Mouse (Mus musculus): Measurements from ENCODE around the gene Zbtb38.

Zbtb38 gene

DNA sequence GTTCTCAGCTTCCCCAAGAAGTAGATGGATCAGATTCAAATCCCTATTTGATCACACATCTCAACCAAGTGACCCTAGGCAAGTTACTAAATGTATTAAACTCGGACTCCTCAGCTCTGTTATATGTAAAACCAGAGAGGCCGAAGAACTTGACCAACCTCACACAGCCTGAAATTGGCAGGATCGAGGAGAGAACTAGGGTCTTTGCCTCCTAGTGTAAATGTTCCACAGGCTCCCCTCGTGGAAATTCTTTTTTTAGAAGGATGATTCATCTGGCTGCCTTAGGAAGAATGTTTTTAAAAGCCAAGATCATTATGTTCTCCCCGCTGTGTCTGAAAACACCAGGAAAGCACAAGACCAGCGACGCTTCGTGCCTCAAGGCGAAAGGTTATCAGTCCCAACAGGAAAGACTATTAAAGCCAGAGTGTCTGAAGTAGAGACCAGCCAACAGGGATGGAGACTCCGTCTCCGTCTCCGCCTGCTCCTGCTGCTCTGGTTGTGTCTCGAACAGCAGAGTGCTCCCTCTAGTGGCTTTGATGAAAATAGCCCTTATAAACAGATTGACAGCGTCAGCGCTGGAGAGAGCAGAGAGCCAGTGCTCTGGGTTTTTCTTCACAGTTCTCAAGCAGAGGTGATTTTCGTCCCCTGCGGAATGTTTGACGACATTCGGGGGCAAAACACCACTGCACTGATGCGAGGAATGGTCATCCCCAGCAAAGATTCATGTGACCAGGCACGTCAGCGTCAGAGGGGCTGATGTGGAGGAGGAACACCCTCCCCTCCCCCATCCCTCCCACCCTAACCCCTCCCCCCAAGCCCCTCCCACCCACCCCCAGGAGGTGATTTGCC lies 6.3 kb upstream of the Zbtb38 start:
- DNase-seq (ENCODE audit: low read depth, low spot score): peak; percentile 75

DNA sequence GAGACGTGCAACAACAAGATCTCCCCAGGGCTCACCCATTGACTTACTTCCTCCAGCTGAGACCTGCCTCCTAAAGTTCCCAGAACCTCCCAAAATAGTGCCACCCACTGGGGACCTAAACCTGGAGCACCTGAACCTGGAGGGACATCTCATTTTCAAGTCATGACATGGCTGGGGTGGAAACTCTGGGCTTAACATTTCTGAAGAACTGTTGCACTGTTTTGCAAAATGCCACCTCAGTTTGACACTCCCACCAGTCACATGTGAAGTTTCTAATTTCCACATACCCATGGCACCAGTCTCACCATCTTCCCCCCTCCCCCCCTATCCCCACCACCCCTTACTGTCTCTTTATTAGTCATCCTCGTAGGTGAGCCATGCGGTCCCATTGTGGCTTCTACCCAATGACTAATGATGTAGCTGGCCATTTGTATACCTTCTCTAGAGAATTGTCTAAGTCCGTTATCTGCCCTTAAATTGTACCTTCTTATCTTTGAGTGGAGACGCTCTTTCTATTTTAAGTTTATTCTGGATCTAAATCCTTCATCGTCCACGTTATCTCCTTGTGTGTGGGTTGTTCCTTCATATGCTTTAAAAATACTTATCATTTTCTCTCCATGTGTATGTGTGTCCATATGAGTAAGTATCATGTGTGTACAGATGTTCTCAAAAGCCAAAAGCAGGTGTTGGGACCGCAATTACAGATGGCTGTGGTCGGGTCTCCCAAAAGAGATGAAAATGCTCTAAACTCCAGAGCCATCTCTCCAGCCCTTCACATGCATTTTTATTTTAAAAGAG lies 4.2 kb upstream of the Zbtb38 start:
- DNase-seq (ENCODE audit: low read depth, low spot score): no peak

DNA sequence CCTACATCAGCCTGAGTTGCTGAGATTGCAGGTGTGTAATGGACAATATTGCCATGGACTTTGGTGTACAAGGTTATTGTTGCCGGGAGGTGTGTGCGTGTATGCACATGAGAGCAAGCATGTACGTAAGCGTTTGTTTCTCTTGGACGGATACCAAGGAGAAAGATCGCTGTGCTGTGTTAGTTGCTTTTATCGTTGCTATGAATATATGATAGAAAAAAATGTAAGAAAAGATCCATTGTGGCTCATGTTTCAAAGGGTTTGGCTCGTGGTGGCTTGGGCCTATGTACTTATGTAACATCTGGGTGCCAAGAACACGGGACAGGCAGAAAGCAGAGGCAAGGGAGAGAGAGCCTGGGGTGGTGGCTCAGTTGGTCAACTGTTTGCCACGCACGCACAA lies 3.1 kb upstream of the Zbtb38 start:
- no peak for DNase-seq (ENCODE audit: low read depth, low spot score)

DNA sequence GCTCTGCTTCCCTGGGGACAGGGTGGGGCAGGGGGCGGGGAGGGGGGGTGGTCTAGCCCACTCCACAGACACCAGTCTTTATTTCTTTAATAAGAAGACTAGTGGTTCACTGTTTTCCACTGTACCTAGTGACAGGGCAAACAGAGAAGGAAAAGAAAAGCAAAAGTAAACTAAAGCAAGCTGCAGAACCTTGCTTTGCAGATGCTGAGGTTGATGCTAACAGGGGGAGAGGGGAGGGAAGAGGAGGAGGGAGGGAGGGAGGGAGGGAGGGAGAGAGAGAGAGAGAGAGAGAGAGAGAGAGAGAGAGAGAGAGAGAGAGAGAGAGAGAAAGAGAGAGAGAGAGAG lies 2.0 kb upstream of the Zbtb38 start:
- DNase-seq (ENCODE audit: low read depth, low spot score): no peak

DNA sequence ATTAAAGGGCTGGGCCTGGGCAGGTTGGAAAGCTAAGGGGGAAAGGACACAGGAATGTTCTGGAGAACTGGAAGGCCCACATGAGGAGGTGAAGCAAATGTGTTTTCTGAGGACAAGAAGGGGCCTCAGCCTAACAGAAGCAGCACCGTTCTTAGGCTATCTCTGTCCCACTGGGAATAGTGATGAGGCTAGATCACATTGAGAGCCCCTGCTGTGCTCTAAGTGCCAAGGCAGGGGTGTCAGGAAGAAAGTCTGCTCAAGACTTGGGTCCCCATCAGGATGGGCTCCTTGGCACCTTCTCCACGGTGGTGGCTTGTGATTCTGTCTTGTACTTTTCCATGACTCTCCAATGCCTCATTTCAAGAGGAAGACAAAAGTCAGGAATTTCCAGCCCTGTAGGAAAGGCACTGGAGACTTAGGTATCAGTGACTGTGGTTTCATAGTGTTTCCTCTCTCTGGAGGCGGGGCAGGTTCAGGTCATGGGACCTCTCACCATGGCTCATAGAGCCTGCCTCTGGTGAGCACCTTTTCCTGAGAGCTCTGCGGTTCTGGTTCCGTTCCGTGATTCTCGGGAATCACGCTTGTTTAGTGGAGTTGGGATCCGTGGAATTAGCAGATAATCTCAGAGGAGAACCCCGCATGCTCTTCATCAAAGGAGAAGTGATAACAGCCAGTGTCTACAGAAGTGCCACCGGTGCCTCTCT lies 1.4 kb upstream of the Zbtb38 start:
- no peak for DNase-seq (ENCODE audit: low read depth, low spot score)

DNA sequence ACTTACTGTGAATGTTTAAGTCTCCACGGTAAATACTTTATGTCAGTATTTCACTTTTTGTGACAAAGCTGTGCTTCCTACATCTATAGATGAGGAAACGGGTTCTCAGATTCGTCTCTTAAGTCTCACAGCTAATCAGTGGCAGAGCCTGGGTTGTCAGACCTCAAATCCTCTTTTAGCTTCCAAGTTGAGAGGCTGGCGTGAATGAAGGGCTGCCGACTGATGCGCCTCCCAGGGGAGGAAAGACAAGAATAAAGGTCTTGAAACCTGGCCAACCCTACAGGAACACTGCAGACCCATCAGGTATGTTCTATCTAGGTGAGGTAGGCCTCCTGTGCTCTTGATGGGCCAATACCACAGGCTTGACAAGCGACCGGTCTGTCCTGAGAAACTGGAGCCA lies 761 bp upstream of the Zbtb38 start:
- DNase-seq (ENCODE audit: low read depth, low spot score): no peak

DNA sequence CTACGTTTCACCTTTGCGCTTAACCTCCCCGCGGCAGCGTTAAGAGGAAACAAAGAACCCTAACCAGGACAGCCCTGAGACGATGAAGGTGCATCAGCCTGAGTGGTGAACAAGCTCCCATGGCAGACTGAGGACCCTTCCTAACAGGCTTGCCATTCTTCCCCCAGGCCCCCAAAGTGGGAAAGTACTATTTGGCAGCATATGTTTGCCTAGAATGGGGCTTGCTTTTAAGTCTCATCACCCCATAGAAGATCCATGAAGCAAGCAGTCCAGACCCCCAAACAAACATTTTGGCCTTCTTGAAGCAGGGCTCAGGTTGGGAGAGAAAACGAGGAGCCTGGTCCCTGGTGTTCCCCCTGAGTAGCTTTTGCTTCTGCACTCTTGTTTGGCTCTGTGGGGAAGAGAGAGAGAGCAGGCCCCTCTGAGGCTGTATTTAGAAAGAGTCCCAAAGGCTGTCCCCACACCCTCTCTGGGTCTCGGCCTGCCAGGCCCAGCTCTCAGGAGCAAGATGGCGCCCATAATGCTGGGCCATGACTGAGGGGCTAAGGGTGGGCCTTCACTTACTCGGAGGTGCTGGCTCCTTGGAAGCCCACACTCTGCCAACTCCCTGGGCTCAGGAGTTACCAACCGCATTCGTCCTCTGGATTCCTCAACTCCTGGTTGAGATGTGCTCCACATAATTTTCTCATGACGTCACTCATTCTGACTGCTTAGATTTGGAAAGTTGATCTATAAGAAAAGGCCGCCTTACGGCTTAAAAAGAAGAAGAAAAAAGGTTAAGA lies 619 bp downstream of the Zbtb38 start:
- DNase-seq (ENCODE audit: low read depth, low spot score): no peak

DNA sequence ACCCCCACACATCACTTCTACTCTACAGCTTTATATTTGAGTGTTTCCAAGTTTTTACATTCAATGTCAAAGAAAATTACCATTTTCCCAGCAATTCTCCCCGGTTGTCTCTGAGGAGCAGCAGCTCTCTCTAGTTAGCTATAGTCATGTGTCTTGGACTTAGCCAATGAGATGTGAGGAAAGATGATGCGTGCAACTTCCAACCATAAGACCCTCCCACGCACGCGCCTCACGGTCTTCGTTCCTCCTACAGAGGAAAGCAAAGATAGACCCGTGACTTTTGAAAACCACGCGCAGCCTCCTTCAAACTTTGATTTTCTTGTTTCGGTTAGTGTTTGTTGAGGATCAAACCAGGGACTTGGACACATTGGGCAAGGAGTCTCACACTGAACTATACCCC lies 2.0 kb downstream of the Zbtb38 start:
- DNase-seq (ENCODE audit: low read depth, low spot score): no peak

DNA sequence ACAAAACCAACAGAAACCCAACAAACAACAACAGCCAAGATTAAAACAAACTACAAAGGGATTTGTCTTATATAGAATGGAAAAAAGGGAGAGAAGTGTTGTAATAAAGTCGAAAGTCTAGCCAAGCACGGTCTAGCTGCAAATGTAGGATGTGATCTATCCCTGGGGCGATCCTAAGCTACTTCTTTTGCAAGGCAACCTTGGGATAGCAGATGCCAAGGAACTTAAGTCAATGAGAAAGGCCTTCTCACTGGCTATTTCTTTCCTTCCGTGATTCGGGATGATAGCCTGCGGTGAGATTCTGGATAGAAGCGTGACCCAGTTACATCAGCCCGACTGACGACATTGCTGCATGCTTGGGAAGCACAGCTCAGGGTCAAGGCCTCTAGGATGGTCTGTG lies 6.1 kb downstream of the Zbtb38 start:
- no peak for DNase-seq (ENCODE audit: low read depth, low spot score)

DNA sequence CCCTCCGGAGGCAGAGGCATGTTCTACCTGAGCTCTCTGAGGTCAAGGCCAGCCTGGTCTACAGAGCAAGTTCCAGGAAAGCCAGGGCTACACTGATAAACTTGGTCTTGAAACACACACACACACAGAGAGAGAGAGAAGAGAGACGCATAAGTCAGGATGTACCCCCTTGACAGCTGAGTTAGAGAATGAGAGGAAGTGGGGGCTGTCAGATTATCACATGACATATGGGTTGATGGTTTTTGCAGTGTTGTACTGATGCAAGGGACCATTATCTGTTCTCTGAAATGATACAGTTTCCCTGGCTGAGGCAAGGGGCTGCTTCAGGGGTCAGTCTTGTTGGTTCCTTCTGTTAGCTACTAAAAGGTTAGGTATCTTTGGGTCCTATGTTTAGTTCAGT lies 7.7 kb downstream of the Zbtb38 start:
- no peak for DNase-seq (ENCODE audit: low read depth, low spot score)

DNA sequence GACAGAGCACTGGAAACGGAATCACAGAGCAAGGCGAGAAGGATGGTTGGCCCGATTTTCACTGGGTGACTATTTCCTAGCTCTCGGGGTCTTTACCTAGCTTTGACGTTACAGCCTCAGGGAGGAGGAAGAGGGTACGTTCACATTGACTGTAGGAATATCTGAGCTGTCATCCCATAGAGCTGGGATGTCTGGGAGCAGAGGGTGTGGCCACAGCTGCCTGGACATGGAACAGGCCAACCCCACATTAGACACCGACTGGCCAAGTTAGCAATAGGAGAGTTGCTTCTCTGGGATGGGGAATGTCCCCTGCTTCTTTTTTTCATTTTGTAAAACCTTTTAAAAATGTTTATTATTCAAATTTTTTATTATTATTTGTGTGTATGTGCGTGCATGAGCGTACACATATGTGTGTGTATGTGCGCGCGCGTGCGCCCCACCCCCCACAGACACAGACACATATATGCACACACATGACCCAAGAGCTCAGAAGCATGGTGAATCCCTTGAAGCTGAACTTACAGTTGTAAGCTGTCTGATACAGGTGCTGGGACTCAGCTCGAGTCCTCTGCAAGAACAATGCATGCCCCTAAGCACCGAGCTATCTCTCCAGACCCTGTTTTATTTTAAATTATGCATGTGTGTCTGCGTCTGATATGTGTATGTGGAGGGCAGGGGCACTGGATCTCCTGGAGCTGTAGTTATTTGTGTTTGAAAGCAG lies 11.1 kb downstream of the Zbtb38 start:
- DNase-seq (ENCODE audit: low read depth, low spot score): no peak

DNA sequence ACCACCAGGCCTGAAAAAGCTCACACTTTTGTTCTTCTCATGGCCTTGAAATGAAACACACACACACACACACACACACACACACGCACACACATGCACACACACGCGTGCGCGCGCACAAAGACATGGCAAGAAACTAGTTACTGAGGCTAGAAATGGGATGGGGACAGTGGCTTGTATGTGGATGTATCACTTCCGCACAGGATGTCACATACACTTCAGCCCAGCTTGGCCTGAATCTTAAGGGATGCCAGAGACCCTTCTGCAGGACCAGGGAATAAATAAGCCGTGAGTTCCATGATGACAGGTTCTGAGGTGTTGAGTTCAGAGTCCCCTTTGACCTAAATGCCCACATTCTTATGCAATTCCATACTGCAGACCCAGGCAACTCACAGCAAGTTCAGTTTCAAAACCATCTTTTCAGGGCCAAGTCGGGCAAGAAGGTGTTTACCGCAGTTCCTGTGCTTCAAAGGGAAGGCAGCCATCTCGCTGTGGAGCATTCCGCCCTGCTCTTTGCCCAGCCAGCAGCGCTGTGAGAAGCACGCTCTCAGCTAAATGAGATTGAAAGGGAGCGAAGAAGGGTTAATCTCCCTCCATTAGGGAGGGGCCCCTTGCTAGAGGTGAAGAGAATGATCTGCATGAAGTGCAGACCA lies 11.8 kb downstream of the Zbtb38 start:
- no peak for DNase-seq (ENCODE audit: low read depth, low spot score)

DNA sequence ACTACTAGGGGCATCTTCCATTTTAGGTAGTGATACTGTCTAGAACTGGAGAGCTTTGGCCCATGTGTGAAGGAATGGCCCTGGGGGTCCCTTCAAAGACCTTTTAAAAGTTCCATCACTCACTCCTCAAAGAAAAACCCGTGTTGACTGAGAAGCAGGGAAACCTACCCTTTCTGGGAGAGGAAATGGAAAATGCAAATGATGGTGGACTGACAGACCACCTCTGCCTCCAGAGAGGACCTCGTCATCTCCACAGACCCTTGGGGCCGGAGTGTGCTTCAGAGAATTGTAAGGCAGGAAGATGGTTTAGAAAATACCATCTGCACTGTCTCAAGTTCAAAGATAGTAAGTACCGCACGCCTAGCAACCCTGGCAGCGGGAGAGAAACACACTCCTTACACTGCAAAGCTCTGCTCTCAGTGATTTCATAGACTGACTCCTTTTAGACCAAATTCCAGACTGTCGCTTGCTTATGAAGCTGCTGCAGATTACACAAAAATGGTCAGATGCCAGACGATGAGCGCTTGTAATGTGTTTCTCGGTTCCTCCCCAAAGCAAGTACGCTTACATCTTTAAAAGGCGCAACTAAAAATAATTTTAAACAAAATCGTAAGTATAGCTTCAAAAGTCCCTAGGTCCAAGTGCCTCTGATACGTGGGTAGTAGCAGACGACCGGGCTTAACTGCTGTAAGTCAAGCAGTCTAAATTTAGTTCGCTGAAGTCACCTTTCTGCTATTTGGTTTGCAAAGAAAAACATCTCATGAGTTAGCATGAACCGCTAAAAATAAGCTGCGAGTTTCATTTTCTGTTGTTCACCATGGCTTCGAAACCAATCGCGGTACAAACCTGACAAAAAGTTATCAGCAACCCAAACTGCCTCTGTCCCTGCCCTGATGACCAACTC lies 12.6 kb downstream of the Zbtb38 start:
- no peak for DNase-seq (ENCODE audit: low read depth, low spot score)

DNA sequence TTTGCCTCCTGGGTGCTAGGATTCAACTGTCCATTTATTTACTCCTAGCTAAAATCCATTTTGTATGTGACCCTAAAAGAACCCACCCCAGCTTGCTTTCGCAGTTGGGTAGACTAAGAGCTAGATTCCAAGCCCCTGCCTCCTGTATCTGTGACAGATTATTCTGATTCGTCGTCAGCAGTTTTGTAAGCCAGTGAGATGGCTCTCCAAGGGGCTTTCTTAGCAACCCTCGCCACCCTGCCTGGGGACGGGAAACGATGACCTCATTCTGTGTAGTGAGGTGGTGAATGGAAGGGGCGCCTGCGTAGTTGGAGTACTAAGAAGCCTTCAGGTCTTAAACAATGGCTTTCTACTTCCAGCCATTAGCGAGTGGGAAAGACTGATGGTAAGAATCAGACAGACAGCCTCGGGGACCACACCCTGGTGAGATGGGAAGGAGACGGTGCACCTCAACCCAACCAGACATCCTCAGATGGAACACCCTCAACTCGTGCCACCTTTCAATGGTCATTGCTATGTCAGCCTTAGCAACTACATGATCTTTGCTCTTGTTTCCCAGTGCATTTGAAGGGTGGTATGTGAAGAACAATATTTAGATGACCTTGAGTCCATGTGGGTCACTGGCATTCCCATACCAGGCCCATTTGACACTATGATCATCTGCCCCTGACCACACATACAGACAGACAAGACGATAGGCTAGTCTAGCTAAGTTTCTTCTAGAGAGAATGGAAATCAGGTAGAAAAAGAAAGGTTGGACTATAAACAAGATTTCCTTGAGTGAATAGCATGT lies 13.9 kb downstream of the Zbtb38 start:
- DNase-seq (ENCODE audit: low read depth, low spot score): no peak

DNA sequence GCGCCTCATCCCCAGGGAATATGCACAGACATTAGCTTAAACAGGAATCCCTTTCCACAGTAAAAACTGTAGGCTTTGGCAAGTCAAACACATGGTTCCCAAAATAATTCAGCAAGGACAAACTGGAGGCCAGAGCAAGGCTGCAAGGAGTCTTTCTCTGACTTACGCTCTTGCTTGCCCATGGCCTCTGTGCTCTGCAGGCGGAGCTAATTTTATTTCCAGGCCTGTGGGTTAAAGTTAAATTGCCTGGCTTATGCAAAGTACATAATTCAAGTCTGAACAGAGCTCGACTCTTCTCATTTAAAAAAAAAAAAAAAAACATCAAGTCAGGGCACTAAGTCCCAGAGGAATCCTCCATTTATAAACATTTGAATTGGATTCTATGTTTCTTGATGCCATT lies 16.7 kb downstream of the Zbtb38 start:
- no peak for DNase-seq (ENCODE audit: low read depth, low spot score)

DNA sequence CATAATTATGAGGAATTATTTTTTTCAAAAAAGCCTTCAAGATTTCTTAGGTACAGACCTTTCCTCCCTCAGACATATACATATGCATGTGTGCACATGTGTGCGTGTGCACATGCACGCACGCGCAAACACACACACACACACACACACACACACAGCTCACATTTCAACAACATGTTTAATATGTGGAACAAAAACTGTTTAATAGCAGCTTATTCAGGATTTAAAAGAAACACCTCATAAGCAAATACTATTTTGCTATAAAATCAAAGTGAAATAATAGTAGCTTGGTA lies 19.3 kb downstream of the Zbtb38 start:
- DNase-seq (ENCODE audit: low read depth, low spot score): no peak

DNA sequence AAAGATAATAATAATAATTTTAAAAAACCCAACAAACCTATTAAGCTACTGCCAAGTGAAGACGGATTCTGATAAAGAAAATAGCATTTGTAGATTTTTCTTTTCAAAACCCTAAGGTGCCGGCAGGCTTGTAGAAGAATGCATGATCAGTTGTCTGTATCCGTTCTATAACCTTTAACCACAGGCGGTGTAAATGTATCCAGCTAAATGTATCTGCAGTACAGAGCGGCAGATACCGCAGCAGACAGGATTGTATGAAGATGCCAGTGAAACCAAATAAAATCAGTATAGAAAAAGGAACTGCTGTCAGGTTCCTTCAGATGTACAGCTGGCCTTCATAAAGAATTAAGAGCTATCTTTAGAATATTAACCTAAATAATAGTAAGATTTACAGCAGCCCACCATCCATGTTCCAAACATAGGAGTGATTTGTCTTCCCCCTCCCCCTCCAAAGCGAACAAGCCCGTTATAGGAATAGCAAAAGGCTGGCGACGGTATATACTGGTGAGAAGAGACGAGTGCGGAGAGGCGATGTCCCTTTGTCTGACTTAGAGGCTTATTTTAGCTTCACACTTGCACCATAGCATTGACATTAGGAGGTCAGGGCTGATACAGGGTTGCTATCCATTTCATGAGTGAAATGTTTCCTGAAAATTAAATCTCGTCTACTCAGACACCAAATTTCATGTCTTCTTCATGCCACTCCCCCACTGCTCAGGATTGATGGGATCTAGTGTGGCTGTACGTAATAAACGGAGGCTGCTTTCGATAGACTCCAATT lies 19.8 kb downstream of the Zbtb38 start:
- no peak for DNase-seq (ENCODE audit: low read depth, low spot score)

DNA sequence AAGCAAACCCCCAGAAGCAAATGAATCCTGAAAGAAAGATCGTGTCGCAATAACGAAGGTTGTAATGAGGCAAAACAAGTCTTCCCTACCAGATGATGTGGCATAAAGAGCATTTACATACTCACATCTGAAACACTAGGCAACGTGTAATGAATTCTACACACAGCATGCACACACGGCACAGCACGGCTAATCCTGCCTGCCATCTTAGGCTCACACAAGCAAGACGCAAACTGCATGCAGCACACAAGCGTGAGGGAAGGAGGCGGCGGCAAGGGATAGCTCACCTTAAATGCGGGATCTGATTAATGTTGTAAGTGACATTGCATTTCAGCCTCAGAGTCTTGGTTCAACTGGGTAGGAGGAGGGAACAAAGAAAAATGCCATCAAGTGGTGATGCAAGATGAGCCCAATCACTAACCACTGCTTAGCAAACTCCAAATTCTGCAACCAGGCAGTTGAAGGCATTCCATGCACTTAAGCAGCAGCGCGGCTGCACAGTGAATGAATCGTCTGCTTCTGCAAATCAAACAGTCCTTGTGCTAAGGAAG lies 20.6 kb downstream of the Zbtb38 start:
- DNase-seq (ENCODE audit: low read depth, low spot score): peak; percentile 72

All from brain, embryonic 18.5 days (tissue).